Mouse (Mus musculus): ENCODE results near the gene Rab33b.

- TF ChIP-seq CTCF (IDR thresholded peaks at IDR 0.05; ENCODE audit: low read depth) (no peak), EP300 (IDR thresholded peaks at IDR 0.05; ENCODE audit: low read depth) (no peak)
Observed at GRCm38 (mm10) chr3:51517878-51518762, 34.4 kb downstream of the Rab33b start.

All from liver, postnatal 0 days (tissue).